Mouse (Mus musculus) MEL-GATA-1-ER (cell line): Measurements from ENCODE around the gene Lsp1.

ENCODE experiments used
- DNase-seq: peaks from one replicate; pipeline ENCODE4 v3.0.0-alpha.2; 2012; ENCODE audit warnings: low read depth; ENCODE audit errors: extremely low read depth

The Lsp1 gene

DNA sequence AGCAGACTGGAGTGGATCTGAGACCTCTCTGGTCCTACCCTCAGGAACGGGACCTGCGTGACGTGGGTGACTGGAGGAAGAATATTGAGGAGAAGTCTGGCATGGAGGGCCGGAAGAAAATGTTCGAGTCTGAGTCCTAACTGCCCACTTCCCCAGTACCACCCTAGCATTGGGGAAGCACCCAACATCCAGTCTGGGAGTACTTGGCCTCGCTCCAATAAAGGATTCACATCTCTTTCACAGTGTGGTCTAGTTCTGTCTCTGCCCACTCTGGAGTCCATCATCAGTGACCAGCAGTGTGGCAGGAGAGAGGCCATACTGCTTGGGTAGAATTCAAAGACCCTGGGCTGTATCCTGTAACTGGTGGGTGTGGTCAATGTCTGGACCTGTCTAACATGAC is 16.4 kb upstream of the Lsp1 start:
- DNase-seq: no peak

DNA sequence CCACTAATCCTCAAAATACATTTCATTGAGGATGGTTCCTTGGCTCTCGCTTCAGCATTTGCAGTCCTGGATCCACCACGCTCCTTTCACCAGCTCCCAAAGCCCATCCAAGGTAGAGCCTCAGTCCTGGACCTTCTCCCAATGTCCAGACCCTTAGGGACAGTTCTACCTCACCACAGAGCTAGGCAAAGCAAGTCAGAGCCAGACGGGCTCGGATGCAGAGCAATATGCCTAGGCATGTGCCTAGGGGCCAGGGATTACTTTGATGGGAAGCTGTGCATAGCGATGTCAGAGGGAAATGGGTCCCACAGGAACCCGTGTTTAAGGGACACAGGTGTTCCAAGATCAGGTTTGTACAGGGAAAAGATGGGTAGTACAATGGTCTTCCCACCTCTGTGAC is 15.3 kb upstream of the Lsp1 start:
- no peak for DNase-seq

DNA sequence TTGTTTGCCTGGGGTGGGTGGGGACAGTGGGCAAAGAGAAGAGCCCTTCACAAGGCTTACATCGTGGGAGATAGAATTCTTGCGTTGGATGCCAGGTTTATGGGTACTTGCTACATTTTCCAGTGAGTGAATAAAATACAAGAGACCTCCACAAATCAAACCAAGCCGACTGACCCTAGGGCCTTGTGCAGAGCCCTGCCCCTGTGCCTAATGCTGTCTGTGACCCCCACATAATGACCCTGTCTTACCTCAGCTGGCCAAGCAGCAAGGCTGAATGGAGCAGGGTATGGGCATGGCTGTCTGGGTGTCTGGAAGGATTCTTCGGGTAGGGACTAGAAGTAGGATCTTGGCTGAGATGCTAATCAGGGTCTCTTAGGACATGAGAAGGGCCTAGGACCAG is 14.3 kb upstream of the Lsp1 start:
- DNase-seq: no peak

DNA sequence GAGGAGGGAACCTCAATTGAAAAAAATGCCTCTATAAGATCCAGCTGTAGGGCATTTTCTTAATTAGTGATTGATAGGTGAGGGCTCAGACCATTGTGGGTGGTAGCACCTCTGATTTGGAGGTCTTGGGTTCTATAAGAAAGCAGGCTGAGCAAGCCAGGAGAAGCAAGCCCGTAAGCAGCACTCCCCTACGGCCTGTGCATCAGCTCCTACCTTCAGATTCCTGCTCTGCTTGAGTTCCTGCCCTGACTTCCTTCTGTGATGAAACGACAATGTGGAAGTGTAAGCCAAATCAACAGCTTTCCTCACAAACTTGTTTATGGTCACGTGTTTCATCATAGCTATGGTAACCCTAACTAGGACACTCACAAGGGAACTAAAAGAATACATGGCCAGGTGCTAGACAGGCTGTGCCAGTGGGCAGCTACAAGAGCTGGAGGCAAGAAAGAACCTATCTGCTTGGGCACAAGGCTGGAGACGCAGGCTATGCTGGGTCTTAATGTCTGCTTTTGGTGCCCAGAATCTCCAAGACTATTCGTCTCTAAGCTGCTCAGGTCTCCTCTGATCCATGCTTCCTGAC is 11.5 kb upstream of the Lsp1 start:
- no peak for DNase-seq

DNA sequence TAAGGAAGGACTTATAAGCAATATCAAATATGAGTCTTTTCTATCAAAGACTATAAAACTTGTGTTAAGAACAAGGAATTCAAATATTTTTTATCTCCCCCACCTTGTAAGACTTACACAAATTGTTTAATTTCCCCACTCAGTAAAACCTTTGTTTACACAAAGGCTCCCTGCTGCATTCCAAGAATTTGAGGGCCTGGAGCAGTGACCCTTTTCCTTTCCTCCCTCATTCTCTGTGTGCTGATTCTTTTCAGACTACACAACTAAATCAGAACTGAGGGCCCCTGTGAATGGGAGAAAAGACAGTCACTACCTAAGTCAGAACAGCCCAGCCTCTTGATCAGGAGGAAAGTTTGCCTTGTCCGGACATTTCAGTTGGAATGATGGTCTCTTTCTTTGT is 5.9 kb upstream of the Lsp1 start:
- no peak for DNase-seq

DNA sequence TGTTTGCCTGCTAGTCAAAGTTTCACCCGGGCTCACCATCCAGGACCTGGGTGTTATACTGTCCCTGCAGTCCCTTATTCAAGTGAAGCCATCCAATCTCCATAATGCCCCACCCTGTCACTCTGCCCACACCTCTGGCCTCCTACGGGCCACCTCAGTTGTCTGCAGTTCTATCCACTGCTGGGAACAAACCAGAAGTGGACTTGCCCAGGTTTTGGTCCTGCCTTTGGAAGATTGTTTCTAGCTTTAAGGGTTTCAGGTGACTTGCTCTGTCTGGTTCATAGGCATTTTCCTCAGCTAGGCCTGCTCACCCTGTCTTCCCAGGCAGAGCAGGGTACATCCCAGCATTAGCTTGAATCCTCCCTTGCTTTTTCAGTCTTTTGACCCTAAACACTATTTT is 5.4 kb upstream of the Lsp1 start:
- DNase-seq: no peak

DNA sequence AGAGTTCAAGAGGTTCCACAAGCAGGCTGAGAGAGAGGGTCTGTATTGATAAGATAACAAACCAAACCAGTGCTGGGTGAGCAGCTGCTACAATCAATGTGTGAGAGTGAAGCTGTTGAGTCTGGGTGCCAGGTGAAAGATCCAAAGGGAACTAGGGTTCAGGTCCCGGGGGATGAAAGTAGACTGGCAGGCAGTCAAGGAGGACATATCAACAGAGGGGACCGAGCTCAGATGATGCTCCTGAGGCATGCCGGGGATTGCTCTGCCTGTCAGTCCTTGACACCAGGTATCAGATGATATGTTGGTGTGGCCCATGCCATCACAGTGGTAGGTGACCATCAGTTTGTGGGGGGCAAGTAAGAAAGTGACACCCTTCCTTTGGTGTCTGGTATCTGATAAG is 3.8 kb upstream of the Lsp1 start:
- DNase-seq: no peak

DNA sequence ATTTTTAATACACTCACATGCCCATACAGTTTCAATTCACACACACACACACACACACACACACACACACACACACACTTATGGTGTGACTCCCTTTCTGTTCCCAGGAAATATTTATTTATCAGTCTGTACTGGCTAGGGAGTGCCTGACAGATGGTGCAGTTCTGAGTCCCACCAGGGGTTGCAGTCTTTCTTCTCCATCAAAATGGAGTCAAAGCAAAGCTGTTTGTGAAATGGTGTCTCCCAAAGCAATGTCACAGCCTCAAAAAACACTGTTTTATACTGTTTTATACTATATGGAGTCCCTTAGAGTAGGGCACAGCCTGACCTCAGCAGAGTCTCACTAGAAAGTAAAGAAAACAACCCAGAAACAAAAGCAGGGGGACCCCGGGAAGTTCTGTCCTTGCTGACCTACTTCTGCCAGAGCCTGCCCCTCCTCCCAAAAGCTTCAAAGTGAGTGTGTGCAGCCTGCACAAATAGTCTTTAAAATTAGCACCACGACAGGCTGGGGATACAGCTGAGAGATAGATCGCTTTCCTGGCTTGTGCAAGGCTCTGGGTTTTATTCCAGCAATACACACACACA is 3.3 kb upstream of the Lsp1 start:
- no peak for DNase-seq

DNA sequence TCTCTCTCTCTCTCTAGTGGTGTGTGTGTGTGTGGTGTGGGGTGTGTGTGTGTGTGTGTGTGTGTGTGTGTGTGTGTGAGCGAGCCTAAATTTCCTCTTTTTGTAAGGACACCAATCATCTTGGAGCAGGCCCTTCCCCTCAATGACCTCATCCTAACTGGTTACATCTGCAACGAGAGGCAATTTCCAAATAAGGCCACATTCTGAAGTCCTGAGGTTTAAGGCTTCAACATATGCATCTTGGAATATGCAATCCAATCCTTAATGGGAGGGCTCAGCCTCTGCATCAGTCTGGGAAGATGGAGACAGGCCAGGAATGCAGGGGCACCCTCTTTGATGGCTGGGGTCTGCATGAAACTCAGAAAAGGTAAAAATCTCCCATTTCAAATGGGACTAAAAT is 2.6 kb upstream of the Lsp1 start:
- DNase-seq: no peak

DNA sequence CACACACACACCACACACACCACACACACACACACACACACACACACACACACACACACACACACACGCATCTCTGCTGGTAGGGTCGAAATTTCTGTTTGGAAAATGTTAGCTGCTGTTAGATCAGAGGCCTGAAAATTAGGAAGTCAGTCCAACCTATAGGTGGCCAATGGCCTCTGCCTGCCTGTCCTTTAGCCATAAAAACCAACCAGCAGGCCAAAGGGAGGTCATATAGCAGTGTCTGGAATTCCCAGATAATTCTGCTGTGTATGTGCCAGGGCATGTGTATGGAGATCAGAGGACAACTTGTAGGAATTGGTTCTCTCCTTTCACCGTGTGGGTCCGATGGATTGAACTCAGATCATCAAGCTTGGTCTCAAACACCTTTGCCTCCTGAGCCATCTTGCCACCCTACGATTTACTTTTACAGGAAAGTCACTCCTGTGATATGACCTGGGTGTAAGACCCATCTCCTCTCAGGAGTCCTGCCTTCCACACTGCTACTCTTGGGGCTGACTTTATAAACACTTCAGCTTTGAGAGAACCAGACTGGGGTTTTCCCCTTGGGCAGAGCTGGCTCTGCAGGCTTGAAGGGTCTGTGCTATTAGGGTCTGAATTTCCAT is 1.8 kb upstream of the Lsp1 start:
- no peak for DNase-seq

DNA sequence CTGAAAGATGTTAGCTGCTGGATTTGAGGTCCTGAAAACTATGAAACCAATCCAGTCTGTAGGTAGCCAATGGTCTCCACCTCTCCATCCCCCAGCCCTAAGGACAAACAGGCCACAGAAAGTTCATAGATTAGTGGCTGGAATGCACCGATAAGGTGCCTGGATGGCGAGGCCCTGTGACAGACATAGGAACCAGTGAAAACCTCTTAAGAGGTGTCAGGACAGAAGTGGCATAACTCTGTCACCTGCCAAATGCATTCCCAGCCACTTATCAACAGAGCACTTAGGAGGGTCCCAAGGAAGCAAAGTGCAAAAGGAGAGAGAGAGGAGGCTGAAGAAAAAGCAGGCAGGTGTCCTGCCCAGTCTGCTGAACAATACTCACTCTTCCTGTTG is 1.3 kb upstream of the Lsp1 start:
- DNase-seq: no peak

DNA sequence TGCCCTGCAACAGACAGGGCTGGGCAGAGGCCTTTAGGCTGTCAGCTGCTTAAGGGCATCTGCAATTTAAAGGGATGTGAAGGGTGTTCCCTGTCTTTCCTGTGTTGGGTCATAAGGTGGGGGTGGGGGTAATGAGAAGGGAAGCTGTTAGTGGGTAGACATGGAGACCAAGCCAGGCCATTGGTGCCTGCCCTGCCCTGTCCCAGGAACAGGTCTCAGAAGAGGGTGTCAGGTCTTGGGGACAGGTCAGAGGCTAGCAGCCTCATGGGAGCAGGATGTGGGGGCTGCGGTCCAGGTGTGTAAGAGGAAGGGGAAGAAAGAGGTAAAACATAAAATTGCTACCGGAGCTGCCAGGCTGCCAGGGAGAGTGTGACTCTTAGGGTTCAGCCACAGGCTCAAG is 837 bp downstream of the Lsp1 start:
- DNase-seq: no peak

DNA sequence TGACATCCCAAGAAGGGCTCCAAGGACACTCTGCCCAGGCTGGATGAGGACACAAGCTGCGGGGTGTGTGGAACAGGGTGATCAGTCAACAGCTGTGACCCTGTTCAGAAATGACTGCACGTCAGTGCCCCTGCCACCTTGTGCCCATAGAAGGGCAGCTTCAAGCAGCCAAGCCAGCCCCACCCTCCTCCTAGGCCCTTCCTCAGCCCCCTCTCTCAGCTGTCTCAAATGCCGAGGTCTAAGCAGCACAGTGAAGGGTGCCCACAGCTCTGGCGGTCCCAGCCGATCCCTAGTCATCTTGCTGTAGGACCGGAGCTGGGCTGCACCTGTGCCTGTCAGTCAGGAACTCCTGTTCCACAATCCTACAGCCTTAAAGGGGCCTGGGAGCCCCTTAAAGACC is 1.6 kb downstream of the Lsp1 start:
- no peak for DNase-seq

DNA sequence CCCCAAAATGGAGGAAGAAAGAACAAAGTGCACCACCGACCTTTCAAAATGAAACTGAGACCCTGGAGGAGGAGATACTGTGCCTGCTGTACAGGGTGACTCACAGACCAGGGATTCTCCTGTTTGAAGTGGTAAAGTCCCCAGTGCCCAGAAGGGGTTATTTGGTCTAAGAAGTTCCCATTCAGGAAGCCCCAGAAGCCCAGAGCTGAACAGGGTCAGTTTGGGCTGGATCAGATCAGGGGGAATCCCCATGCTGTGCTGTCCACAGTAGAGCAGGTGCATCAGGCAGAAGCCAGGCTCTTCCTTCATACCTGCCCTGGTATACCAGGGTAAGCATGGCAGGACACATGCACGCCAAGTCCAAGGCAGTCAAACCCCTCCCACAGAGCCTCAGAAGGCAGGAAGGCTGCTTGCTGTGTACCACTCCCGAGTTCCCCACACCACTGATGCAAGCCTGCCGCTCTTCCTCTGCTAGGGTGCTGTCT is 2.0 kb downstream of the Lsp1 start:
- no peak for DNase-seq

DNA sequence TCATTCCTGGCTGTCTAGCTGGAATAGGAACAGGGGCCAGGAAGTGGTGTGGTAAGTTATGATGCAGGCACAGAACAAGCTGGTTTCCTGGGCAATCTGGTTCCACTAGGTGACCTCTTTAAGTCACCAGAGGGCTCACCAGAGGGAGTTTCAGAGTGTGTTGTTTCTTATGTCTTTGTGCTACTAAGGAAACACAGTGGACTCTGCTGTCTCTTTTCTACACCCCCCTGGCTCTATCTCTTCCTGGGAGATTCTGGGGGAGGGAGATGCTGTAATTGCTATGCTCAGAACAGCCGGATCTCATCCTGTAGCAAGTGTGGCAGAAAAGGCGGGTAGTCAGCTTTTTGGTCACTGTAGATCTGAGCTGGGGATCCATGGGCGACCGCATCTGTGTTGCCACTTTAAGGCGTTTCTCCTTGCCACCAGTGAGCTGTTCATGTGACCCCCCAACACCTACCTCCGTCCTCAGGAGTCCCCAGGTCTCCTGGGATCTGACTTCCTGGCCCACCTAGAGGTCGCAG is 9.6 kb downstream of the Lsp1 start:
- DNase-seq: no peak

DNA sequence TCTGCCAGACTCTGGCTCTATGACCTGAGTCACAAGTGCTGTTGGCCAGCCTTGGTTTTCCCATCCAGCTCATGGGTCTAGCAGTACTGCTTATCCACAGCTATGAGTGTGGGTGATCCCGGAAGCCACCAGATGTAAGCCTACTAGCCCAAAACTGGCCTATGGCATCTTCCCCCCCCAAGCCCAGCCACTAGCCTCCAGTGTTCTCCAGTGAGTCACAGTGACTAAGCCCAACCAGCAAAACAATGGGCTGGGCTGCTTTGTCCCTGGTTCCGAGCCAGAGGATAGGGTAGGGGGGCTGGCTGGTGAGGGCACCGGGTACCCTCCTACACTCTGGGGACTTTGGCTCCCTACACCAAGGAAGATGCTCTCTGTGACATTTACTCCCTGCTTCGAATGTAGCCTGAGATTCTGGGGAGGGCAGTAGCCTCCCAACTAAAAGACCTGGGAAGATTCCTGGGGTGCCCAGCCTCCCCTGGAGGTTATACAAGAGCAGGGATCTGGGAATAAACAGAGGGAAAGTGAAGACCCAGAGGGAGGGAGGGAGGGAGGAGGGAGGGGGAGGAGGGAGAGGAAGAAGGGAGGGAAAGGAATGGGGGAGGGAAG is 10.3 kb downstream of the Lsp1 start:
- DNase-seq: no peak

DNA sequence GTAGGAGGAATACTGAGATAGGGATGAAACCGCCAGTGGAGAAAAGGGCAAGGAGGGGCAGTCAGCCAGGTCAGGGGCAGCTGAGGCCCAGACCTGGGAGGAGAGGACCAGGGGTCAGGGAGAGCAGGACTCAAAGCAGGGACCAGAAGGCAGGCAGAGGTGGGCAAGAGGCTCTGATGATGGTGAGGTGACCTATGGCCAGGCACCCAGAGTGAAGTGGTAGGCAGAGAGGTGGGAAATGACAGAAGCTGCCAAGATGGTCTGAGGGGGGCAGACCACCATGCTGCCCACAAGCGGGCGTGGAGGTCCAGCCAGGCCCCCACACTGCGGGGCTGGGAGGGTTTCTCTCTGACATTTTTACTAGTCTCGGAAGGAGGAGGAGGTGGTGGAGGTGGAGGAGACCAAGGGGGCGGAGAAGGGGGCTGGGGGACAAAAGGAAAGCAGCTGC is 10.8 kb downstream of the Lsp1 start:
- DNase-seq: no peak

DNA sequence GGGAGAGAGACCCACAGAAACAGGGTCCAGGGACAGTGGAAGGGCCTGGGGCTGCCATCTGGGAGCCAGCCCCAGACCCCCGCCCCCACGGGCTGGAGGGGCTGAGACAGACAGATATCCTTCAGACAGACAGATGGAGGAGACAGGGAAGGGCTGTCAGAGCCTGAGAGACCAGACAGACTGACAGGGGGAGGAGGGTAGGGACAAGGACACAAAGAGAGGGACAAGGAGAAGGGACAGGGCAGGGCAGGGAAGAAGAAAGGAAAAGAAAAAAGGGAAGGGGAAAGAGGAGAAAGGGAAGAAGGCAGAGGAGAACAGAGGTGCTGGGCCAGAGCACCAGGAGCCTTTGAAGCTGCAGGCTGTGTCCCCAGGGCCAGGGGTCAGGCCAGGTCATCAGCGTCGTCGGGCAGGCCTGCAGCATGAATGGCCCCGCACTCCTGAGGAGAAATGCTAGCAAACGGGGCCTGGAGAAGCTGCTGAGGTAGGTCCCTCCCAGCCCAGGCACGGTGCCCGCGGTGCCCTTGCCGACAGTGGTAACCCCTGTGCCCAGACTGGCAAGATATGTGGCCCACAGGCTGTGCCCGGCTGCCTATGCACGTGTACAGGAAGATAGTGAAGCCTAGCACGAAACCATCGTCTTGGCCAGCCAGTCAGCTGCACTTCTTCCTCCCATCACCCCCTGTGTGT is 11.4 kb downstream of the Lsp1 start:
- DNase-seq: no peak

DNA sequence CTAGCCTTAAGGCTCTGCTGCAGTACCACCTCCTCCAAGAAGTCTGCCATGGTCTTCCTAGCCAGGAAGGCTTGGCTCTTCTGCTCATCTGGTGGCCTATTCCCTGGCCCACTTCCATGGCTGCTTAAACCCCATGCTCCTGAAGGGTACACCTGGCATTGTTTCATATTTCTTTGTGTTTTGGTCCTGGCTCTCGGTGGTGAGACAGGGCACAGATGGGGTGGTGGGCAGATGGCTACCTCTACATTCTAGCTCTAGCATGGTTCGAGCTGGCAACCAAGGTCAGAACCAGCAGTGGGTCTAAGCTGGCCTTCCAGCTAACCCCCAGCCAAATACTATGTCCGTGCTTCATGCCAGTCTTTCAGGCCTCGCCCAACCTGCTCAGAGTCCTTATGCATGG is 12.3 kb downstream of the Lsp1 start:
- DNase-seq: no peak

DNA sequence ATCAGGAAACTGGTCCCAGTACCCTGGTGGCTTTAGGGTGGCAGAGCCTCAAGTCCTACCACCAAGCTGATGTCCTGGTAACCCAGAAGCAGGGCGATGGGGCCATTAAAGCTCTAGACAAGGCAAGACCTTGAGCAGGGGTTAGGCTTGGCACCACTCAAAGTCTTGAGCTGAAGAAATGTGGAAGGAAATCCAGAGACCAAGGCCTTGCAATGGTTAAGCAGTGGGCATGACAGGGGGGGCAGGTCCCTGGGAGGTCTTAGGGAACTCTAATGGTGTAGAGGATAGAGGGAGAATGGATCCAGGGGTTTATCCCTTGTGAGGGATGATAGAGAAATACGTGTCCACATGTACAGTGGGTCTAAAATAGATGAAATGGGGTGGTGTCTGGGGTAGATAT is 12.9 kb downstream of the Lsp1 start:
- no peak for DNase-seq

DNA sequence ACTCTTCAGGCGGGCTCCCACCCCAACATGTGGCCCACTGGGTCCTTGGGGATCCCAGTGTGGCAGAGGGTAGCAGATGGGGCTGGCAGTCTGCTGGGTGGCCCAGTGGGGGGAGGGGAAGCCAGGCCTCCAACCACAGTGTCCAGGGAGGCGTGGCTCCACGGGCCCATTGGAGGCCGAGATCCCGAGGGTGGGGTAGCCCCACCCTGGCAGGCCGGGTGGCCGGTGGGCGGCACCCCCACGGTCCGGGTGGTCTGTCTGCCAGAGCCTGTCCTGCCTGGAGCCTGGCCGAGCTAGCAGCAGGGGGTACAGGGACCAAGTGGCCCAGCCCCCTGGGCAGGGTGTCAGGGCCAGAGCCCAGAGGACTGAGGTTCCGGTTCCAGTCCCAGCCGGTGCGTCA is 14.2 kb downstream of the Lsp1 start:
- no peak for DNase-seq

DNA sequence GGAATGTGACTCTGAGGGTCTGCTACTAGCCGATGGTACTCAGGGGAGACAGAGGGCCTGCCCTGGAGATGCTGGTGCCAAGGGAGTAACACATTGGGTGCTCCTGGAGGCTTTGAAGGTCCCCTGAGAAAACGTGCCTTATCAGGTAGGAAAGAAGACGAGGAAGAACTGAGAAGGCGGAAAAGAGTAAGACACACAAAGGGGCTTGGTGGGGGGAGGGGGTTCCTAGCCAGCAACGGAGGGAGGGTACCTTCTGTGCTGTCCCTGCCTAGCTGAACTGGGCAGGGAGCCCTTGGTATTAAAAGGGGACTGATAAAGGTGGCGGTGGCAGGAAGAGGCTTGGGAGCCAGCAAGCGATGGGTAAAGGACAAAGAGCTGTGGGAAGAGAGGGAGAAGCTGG is 15.0 kb downstream of the Lsp1 start:
- DNase-seq: no peak
